Mouse (Mus musculus) intestine, embryonic 14.5 days (tissue): ENCODE results near the gene Ttc7. TPM values are rescaled to one million over a fixed set of nuclear protein-coding genes. Genes with fewer than 3 reads are reported as not detected.

Experiments used
- ATAC-seq: fragments of 200-750 bp; cut with Nextera tagmentation; replicated peaks from 2 replicates; pipeline ENCODE4 v1.8.0; 2017; ENCODE audit warnings: low read depth, moderate number of reproducible peaks, moderate TSS enrichment, moderate library complexity; ENCODE audit not compliant: low FRiP score, low TSS enrichment
- DNase-seq: peaks from one replicate; pipeline ENCODE4 v3.0.0-alpha.2; 2018; ENCODE audit warnings: low spot score
- H3K27ac ChIP-seq: fragments of 300-500 bp; sonication (generic); 2 replicates; pipeline ENCODE4 v1.5.1; 2014; ENCODE audit warnings: low read depth, mild to moderate bottlenecking, control low read depth
- H3K27me3 ChIP-seq: fragments of 300-500 bp; sonication (generic); replicated peaks from 2 replicates; pipeline ENCODE4 v1.6.1; 2014; ENCODE audit warnings: low read length, control low read depth; ENCODE audit not compliant: control insufficient read depth, insufficient read depth
- H3K36me3 ChIP-seq: fragments of 300-500 bp; sonication (generic); 2 replicates; pipeline ENCODE4 v1.6.1; 2014; ENCODE audit warnings: low read length, control low read depth; ENCODE audit not compliant: control insufficient read depth, insufficient read depth
- H3K4me1 ChIP-seq: fragments of 300-500 bp; sonication (generic); replicated peaks from 2 replicates; pipeline ENCODE4 v1.6.1; 2014; ENCODE audit warnings: low read length, control low read depth, mixed read lengths; ENCODE audit not compliant: control insufficient read depth, insufficient read depth
- H3K4me2 ChIP-seq: fragments of 300-500 bp; sonication (generic); 2 replicates; pipeline ENCODE4 v1.6.1; 2014; ENCODE audit warnings: low read length
- H3K4me3 ChIP-seq: fragments of 300-500 bp; sonication (generic); 2 replicates; pipeline ENCODE4 v1.5.1; 2014; ENCODE audit warnings: low read depth, low read length, control low read depth, mixed read lengths
- H3K9ac ChIP-seq: fragments of 300-500 bp; sonication (generic); 2 replicates; pipeline ENCODE4 v1.6.1; 2014; ENCODE audit warnings: mild to moderate bottlenecking, low read length
- H3K9me3 ChIP-seq: fragments of 300-500 bp; sonication (generic); 2 replicates; pipeline ENCODE4 v1.6.1; 2016; ENCODE audit warnings: low read length, control low read depth; ENCODE audit not compliant: control insufficient read depth
- WGBS: fragments of 180-500 bp; shearing (Covaris S2); extraction: QIAGEN DNeasy Blood & Tissue Kit; methylation state at CpG from one replicate; pipeline ENCODE4 v1.1.7; 2014; 5-methylcytosine and 5-hydroxymethylcytosine counted together
- polyA plus RNA-seq: library from polyadenylated mRNA; unstranded; fragments of >200 nt; fragmentation: Nextera tagmentation; extraction: Ambion mirVana; gene quantifications from 2 replicates; pipeline ENCODE4 v1.2.1, GENCODE M21; 2014

Gene Ttc7
- polyA plus RNA-seq, 1 experiment from 2014 or later, result 11.9 TPM

- Histone ChIP-seq H3K27me3 (no peaks in the 10 kb centered on the region), H3K36me3 (no peaks in the 10 kb centered on the region), H3K27ac (no peak overlapping the region), H3K4me3 (no peak overlapping the region), H3K4me2 (no peak overlapping the region), H3K9ac (no peak overlapping the region), H3K9me3 (no peaks in the 10 kb centered on the region), H3K4me1 (peaks cover 12% of the 10 kb centered on the region)
- ATAC-seq (no peak), DNase-seq (no peak)
- 33% methylated on average over 4 of the region's 4 CpGs for WGBS
Measured at GRCm38 (mm10) chr17:87367228-87367627, 84.5 kb downstream of the Ttc7 start.

GRCm38 (mm10) chr17:87367640-87368039 is 85.0 kb downstream of the Ttc7 start:
- H3K27ac ChIP-seq, result no peak overlapping the region
- no peaks in the 10 kb centered on the region for H3K9me3 ChIP-seq
- DNase-seq (no peak), ATAC-seq (no peak)
- H3K27me3 ChIP-seq, result no peaks in the 10 kb centered on the region
- WGBS, result 54% methylated on average over 3 of the region's 3 CpGs
- peaks cover 12% of the 10 kb centered on the region for H3K4me1 ChIP-seq
- H3K36me3 ChIP-seq, result no peaks in the 10 kb centered on the region
- no peak overlapping the region for H3K4me2 ChIP-seq
- H3K9ac ChIP-seq, result no peak overlapping the region
- H3K4me3 ChIP-seq, result no peak overlapping the region

- H3K36me3 ChIP-seq, result no peaks in the 10 kb centered on the region
- H3K27ac ChIP-seq, result no peak overlapping the region
- DNase-seq (no peak), ATAC-seq (no peak)
- H3K9ac ChIP-seq, result no peak overlapping the region
- no peaks in the 10 kb centered on the region for H3K27me3 ChIP-seq
- WGBS, result 93% methylated on average over 10 of the region's 10 CpGs
- H3K4me1 ChIP-seq, result peaks cover 12% of the 10 kb centered on the region
- no peak overlapping the region for H3K4me2 ChIP-seq
- no peaks in the 10 kb centered on the region for H3K9me3 ChIP-seq
- H3K4me3 ChIP-seq, result no peak overlapping the region
Measured at GRCm38 (mm10) chr17:87368481-87368880, 85.8 kb downstream of the Ttc7 start.

- no peak overlapping the region for H3K4me3 ChIP-seq
- H3K27me3 ChIP-seq, result no peaks in the 10 kb centered on the region
- H3K4me1 ChIP-seq, result peaks cover 12% of the 10 kb centered on the region
- H3K27ac ChIP-seq, result no peak overlapping the region
- H3K9me3 ChIP-seq, result no peaks in the 10 kb centered on the region
- H3K36me3 ChIP-seq, result no peaks in the 10 kb centered on the region
- no peak for ATAC-seq
- no peak overlapping the region for H3K9ac ChIP-seq
- WGBS, result 68% methylated on average over 18 of the region's 18 CpGs
- no peak overlapping the region for H3K4me2 ChIP-seq
- no peak for DNase-seq
Measured at GRCm38 (mm10) chr17:87369270-87369759, 86.6 kb downstream of the Ttc7 start.

GRCm38 (mm10) chr17:87372189-87372588 is 89.5 kb downstream of the Ttc7 start:
- WGBS, result 86% methylated on average over 7 of the region's 7 CpGs
- H3K4me1 ChIP-seq, result peaks cover 18% of the 10 kb centered on the region

GRCm38 (mm10) chr17:87373327-87373726 is 90.6 kb downstream of the Ttc7 start:
- ATAC-seq (no peak), DNase-seq (no peak)
- H3K27me3 ChIP-seq, result no peaks in the 10 kb centered on the region
- no peaks in the 10 kb centered on the region for H3K9me3 ChIP-seq
- H3K36me3 ChIP-seq, result no peaks in the 10 kb centered on the region
- H3K27ac ChIP-seq, result no peak overlapping the region
- H3K9ac ChIP-seq, result no peak overlapping the region
- 86% methylated on average over 9 of the region's 9 CpGs for WGBS
- H3K4me2 ChIP-seq, result no peak overlapping the region
- no peak overlapping the region for H3K4me3 ChIP-seq
- peaks cover 25% of the 10 kb centered on the region for H3K4me1 ChIP-seq

More at GRCm38 (mm10) chr17:87372189-87372588, 89.5 kb downstream of the Ttc7 start:
- Histone ChIP-seq H3K27ac (no peak overlapping the region), H3K9me3 (no peaks in the 10 kb centered on the region), H3K9ac (no peak overlapping the region), H3K4me2 (no peak overlapping the region), H3K36me3 (no peaks in the 10 kb centered on the region), H3K27me3 (no peaks in the 10 kb centered on the region), H3K4me3 (no peak overlapping the region)
- ATAC-seq, result no peak
- no peak for DNase-seq

- Histone ChIP-seq H3K27me3 (no peaks in the 10 kb centered on the region), H3K9ac (no peak overlapping the region), H3K4me3 (no peak overlapping the region), H3K4me2 (no peak overlapping the region), H3K36me3 (no peaks in the 10 kb centered on the region), H3K27ac (peak overlapping the region; percentile 86), H3K9me3 (no peaks in the 10 kb centered on the region), H3K4me1 (peaks cover 38% of the 10 kb centered on the region)
- ATAC-seq (peak; percentile 49; the same call in 1 of the 2 replicates), DNase-seq (peak; percentile 65)
- WGBS, result 24% methylated on average over 10 of the region's 10 CpGs
Measured at GRCm38 (mm10) chr17:87375941-87376511, 93.3 kb downstream of the Ttc7 start.

GRCm38 (mm10) chr17:87376831-87377471 is 94.3 kb downstream of the Ttc7 start:
- DNase-seq (no peak), ATAC-seq (no peak)
- Histone ChIP-seq H3K4me3 (no peak overlapping the region), H3K27me3 (no peaks in the 10 kb centered on the region), H3K27ac (peak overlapping the region; percentile 86), H3K9me3 (no peaks in the 10 kb centered on the region), H3K36me3 (no peaks in the 10 kb centered on the region), H3K4me2 (no peak overlapping the region), H3K4me1 (peaks cover 38% of the 10 kb centered on the region), H3K9ac (no peak overlapping the region)
- WGBS, result 85% methylated on average over 6 of the region's 6 CpGs

GRCm38 (mm10) chr17:87377536-87377935 is 94.8 kb downstream of the Ttc7 start:
- no peaks in the 10 kb centered on the region for H3K9me3 ChIP-seq
- no peak overlapping the region for H3K27ac ChIP-seq
- no peak overlapping the region for H3K4me2 ChIP-seq
- DNase-seq (no peak), ATAC-seq (no peak)
- no peak overlapping the region for H3K9ac ChIP-seq
- H3K4me3 ChIP-seq, result no peak overlapping the region
- no peaks in the 10 kb centered on the region for H3K27me3 ChIP-seq
- peaks cover 38% of the 10 kb centered on the region for H3K4me1 ChIP-seq
- no peaks in the 10 kb centered on the region for H3K36me3 ChIP-seq
- 74% methylated on average over 6 of the region's 6 CpGs for WGBS
